Mouse (Mus musculus) layer of hippocampus, adult 9-11 months (tissue): ENCODE data around the gene Slc16a1.

Experiments
- DNase-seq: peaks from one replicate; pipeline ENCODE4 v3.0.0; 2022

Slc16a1 gene

DNA sequence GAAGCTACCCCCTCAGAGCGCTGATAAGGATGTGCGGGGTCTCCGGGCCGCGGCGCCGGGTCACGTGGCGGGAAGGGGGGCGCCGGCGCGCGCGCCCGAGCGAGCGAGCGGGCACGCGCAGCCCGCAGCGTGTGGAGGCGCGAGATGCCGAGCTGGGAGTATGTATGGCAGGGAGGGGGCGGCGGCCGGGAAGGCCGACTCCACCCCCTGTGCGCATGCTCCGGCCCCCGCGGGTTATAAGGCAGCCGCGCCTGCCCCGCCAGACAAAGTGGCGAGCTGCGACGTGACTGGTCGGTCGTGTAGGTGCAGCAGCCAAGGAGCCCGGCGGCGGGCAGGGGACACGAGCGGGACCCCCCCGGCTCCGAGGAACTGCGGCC is at the start of gene Slc16a1:
Gene Slc16a1, plus strand, starts transcription at position 266 of the 377 bp plus-strand sequence.
- DNase-seq, result peak; percentile 94

- no peak for DNase-seq
Observed at GRCm38 (mm10) chr3:104596451-104597134, 41.9 kb upstream of the Slc16a1 start.

DNA sequence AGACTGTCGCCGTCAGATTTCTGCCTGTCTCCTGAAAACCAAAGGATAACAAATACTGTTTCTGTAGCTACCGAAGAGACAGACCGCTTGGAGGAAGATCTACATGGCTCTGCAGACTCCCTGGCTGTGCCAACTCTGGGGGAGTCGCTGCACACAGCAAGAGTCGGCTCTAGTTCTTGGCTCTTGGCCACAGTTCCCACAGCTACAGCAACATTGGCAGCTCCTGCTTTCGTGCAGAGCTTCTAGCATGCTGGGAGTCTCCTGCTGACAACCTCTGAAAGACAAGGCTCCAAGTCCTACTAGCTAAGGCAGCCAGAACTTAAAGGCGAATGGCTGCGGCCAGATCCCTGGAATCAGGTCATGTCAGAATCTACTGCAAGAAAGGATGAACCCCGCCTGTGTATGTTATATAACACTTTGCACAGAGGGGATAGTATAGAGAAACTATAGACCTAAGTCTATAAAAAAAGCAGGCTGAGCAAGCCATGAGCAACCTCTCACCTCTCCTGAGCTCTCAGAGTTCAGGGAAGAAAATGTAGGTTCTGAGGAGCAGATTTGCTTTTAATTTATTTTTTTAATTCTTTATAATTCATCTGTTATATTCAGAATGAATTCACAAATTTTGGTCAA is 41.2 kb upstream of the Slc16a1 start:
- peak; percentile 97 for DNase-seq

DNA sequence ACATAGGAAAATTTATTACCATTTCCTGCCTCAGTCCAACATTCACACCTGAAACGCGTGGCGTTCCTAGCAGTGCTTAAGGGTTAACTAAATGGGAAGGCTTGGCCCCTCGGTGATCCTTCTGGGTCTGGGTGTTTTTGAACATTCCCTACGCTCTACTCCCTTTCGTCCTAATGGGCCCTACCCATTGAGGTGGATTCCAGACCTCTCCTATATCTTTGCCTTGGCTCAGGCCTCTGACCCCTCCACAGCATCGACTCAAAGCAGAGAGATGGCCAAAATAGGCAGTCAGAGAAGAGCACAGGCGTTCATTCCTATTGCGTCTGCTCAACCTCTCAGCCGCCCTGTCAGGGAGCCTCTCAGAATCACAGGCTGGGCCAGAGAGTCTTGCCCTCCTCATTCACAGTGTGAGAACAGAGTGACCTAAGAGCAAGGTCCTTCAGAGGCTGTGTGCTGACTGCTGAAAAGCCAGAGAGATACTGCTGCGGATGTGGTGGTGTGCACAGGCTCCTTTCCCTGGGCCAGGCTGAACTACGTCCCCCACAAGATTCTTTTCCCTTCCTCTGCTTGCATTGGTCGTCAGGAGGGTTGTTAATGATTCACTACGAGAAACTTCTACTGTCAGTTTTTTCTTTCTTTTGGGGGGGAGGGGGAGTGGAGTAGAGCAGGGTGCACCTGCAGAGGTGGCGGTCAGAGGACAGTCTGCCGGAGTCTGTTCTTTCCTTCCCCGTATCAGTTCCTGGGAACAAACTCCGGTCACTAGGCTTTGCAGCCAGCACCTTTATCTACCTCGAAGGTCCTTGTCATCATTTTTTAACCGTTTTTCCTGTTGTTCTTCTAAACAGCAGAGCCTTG is 38.9 kb upstream of the Slc16a1 start:
- no peak for DNase-seq

DNA sequence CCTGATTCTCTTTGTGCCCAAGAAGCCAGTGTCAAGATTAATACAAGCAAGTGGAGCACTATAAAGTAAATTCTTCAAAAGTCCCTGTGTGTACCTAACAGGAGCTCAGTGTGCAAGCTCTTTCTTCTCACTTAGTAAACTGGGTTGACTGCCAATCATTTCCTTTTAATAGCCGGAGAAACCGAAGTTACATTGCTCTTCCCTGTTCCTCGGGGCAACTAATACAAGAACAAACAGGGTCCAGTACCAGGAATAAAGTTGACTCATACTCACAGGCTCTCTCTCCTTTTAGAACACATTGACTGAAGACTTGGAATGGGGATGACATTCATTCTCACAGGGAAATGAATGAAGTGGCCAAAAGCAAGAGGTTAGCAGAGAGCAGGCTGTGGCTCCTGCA is 37.8 kb upstream of the Slc16a1 start:
- DNase-seq, result no peak

GRCm38 (mm10) chr3:104601680-104602079 is 36.8 kb upstream of the Slc16a1 start:
- no peak for DNase-seq

DNA sequence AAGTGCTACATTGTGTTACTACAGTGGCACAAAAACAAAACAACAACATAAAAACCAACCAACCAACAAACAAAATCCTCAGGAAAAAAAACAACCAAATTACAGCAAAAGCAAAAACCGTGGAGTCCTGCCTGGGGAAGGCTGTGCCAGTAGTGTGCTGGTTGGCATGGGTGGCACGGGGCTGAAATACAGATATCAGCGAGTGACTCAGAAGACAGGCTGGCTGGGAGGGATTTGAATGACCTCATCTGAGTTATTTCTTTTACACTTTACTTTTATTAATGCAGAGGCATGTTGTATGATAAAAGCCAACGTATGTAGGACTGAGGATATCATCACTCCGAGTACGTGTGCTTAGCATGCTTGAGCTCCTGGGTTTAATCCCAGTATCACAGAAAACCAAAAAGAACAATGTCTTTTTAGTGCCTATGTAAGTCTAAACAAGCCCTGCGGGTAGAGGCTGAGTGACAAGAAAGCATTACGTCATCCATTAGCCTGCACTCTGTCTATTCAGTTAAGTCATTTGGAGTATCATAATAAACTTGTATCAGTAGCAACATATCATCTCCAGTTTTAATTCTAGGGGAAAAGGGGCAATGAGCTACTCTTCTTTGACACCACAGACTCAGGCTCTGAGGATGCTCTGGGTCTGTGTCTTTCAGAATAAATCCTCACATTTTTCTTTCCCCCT is 28.6 kb upstream of the Slc16a1 start:
- DNase-seq, result no peak

DNA sequence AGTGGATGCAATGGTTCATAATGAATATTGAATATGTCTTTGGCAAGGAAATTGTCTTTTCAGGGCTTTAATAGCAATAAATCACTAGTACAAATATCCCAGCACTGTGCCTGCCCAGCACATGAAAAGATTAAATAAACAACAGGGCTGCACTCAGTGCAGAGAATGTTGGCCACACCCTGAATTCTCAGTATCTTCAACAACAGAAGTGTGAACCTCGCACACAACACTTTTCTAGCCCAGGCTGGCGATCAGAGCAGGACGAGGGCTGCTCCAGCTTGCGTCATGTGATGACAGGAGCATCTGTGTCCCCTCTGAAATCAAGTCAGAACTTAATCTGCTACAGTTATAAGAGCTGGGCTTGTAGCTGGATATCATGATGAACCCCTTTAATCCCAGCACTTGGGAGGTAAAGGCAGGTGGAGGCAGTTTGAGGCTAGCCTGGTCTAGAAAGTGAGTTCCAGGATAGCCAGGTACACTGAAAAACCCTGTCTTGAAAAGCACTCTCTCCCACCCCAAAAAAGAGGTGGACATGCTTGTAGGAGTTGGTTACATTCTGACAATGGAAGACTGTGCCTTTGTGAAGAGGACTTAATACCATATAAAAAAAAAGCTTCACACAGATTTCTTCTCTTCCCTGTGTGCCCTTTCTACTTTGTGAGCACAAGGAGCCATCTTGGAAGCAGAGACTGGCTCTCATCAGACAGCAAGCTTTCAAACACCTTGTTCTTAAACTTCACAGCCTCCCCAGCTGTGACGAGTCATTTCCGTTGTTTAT is 27.8 kb upstream of the Slc16a1 start:
- DNase-seq, result peak; percentile 27

- DNase-seq, result no peak
Observed at GRCm38 (mm10) chr3:104611951-104612350, 26.5 kb upstream of the Slc16a1 start.

- DNase-seq, result no peak
Observed at GRCm38 (mm10) chr3:104613102-104613501, 25.4 kb upstream of the Slc16a1 start.

GRCm38 (mm10) chr3:104614081-104614480 is 24.4 kb upstream of the Slc16a1 start:
- DNase-seq, result no peak

GRCm38 (mm10) chr3:104615216-104615615 is 23.3 kb upstream of the Slc16a1 start:
- DNase-seq, result no peak

DNA sequence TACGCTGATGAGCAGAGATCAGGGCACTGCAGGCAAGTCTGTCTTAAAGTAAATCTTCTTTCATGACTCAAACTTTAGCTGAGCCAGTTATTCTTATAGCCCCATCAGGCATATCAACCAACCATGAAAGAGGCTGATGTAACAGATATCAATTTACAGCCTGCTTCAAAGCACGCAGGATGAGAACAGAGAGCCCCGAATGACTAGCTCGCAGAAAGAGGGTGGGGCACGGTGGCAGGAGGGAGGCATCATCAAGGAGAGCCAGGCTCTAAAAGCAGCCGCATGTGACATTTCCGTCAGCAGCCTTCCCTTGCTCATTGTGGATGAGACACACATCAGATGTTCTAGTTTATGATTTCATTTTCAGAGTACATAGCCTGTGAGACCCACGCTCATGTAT is 22.3 kb upstream of the Slc16a1 start:
- peak; percentile 82 for DNase-seq

DNA sequence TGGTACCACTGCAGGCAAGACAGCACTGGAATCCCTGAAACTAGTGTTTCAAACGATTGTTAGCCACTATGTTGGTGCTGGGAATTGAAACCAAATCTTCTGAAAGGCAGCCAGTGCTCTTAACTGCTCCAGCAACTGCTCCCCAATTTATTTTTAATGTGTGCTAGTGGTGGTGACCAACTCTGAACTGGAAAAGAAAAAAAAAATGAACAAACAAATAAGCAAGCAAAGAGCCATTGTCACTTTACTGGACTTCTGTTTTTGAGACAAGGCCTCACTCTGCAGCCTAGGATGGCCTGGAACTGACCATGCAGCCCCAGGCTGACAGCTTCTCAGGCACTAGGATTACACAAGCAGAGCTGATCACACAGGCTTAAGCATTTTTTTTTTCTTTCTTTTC is 16.6 kb upstream of the Slc16a1 start:
- DNase-seq, result peak; percentile 29

DNA sequence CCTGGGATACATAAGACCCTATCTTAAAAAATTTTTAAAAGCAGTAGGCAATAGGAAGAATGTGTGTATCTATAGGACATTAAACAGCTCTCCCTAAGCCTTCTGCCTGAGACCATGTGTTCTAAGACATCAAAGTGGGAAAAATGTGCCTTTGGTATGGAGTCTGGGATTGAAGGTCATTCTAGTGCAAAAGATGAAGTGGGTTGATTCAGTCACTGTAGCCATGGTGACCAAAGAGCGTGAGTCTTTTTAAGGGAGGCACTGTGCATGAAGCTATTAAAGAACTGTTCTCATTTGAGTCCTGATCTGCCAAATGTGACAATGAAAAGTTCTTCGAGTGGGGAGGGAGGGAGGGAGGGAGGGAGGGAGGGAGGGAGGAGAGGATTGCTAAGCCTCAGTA is 8.7 kb upstream of the Slc16a1 start:
- DNase-seq, result no peak

GRCm38 (mm10) chr3:104630941-104631340 is 7.5 kb upstream of the Slc16a1 start:
- no peak for DNase-seq

- no peak for DNase-seq
Observed at GRCm38 (mm10) chr3:104632560-104633162, 5.8 kb upstream of the Slc16a1 start.

GRCm38 (mm10) chr3:104636491-104636890 is 2.0 kb upstream of the Slc16a1 start:
- DNase-seq, result no peak

DNA sequence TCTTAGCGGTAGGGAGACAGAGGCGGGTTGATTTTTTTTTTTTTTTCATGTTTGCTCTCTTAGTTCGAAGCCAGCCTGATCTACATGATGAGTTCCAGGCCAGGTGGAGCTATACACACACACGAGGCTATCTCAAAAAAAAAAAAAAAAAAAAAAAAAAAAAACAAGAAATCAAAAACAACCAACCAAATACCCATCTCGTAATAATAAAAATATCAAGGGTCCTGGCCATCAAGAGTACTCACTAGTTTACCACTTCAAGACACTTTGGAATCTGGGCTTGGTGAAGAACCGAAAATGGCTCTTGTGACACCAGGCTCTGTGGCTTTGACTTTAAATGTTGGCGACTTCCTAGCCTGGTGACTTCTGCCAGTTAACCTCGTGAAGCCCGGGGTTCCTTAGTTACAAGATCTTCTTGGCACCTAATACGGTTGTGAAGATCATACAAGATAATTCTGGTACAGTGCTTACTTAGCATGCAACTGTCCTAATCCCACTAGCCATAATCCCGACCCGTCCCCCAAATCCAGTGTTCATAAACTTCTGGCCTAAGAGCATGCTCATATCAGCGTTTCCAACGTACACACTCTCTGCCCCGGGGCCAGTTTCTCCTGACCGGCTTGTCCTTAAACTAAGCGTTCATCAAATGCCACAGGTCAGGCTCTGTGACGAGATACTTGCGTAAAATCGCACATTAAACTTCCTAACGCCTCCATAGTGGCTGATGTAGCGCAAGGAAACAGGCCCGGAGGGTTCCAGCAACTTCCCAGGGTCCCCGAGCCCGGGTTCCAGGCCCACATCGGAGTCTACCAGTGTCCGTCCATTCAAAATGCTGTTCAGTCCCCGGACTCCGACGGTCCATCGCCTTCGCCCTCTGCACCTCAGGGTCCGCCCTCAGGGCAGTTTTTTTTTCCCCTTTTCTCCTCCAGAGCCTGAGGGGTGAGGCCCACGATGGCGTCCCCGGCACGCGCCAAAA is 753 bp upstream of the Slc16a1 start:
- peak; percentile 32 for DNase-seq

DNA sequence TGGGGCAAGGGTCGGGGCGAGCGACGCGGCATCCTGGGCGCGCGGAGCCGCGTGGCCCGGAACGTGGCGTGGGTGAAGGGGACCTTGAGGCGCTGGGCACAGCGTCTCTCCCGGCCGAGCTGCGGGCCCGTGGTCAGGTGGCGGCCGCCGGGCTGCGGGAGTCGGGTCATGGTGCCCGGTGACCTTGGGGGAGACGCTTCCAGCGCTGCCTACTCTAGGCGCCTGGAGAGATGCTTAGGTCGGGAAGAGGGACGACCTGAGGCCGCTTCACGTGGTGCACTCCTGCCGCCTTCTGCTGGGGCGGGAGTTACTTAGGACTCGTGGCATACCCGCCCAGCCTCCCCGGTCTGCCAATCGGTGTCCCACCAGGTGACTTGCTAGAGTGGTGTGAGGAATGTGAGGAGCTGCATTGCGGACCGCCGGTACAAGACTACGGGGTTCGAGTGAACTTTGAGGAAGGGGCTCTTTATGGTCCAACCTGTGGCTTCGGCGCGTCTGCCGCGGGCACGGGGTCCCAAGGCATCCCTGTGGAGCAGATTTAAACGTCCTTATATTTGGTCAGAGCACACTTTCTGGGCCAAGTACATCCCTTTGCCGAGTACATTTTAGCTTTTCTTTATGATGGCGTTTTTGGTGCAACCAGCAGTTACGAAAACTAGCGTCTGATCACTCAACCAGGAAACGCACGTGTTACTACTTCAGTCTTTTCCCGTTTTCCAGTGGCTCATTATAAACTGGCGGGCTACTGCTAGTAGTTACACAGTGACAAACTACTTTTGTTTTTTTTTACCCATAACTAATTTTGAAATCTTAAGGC is 672 bp downstream of the Slc16a1 start:
- DNase-seq, result peak; percentile 44
